Mouse (Mus musculus): ENCODE measurements at regions not wholly inside any gene's neighbourhood (a gene's known extent, or its start where the extent isn't known, plus 50 kb on each side); places are given as distances from the start of the nearest gene placed in this dataset.
"Not testable (repeated sequence)": the region's sequence is repeated elsewhere in the genome, so short reads cannot be mapped to it uniquely, and the experiment has no call there.

DNA sequence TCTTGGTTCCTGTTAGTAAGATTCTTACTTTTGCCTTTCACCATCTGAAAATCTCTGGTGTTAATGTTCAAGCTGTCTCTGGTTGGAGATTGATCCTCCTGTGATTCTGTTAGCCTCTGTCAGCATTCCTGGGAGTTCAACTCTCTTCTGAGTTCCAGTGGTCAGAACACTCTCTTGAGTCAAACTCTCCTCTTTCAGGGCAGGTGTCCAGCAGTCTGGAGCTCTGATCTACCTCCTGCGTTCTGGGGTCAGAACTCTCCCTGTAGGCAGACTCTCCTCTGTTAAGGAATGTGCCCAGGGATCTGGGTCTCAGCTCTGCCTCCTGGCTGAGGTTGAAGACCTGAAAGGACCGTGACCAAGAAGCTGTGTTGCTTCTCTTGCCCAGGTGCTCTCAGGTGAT, 581.3 kb downstream of the H2al1n start:
- H3K36me3 ChIP-seq (ENCODE audit: control insufficient read depth, insufficient read depth, low read length); H3K4me3 ChIP-seq (ENCODE audit: low read depth, low read length); ATAC-seq (ENCODE audit: low FRiP score); DNase-seq (ENCODE audit: low spot score, missing footprints); H3K4me1 ChIP-seq (ENCODE audit: control insufficient read depth, insufficient read depth, low read length); H3K9me3 ChIP-seq (ENCODE audit: control insufficient read depth, low read length); H3K4me2 ChIP-seq; H3K27ac ChIP-seq (ENCODE audit: low read depth, low read length); H3K27me3 ChIP-seq (ENCODE audit: control insufficient read depth, insufficient read depth, low read length); H3K9ac ChIP-seq (ENCODE audit: low read length): not testable (repeated sequence)
- WGBS: 80% methylated on average over 2 of the region's 2 CpGs

- Histone ChIP-seq H3K4me2 (no peak overlapping the region), H3K36me3 (ENCODE audit: control insufficient read depth, insufficient read depth, low read length) (no peaks in the 10 kb centered on the region), H3K27ac (ENCODE audit: low read depth, low read length) (no peak overlapping the region), H3K4me3 (ENCODE audit: low read depth, low read length) (no peak overlapping the region), H3K27me3 (ENCODE audit: control insufficient read depth, insufficient read depth, low read length) (no peaks in the 10 kb centered on the region), H3K9me3 (ENCODE audit: control insufficient read depth, low read length) (no peaks in the 10 kb centered on the region), H3K9ac (ENCODE audit: low read length) (no peak overlapping the region), H3K4me1 (ENCODE audit: control insufficient read depth, insufficient read depth, low read length) (no peaks in the 10 kb centered on the region)
- WGBS: 78% methylated on average over 4 of the region's 4 CpGs
- DNase-seq (ENCODE audit: low spot score, missing footprints) (no peak), ATAC-seq (ENCODE audit: low FRiP score) (no peak)
Observed at GRCm38 (mm10) chrX:14835862-14836261, 624.9 kb downstream of the H2al1n start.

DNA sequence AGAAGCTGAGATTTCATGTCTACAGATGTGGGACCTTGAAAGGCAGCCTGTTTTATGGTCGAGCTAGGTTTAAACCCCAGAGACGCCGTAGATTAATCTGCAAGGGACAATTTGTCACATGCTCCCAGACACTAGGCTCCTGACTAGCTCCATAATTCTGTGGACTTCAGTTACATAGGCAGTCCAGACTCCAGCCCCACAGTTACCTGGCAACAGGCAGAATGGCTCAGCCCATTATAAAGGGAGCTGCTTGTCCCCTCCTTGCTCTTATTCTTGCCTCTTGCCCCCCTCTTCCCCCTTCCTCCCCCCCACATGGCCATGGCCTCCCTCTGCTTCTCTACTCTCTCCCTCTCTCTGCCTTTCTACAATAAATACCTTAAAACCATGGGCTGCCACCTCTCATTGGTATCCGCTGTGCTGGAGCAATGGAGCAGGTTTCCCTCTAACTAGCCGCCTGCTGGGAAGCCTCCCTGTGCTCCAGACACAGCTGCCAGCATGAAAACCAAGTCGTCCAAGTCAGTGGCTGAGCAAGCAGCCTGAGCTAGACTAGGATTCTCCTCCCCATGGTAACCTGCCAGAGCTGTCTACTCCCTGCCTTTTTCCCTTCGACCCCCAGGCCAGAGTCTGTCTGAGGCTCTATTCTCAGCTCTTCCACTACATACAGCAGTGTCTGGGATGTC, 628.9 kb downstream of the H2al1n start:
- Histone ChIP-seq H3K4me3 (ENCODE audit: low read depth, low read length) (no peak overlapping the region), H3K9ac (ENCODE audit: low read length) (no peak overlapping the region), H3K9me3 (ENCODE audit: control insufficient read depth, low read length) (no peaks in the 10 kb centered on the region), H3K4me1 (ENCODE audit: control insufficient read depth, insufficient read depth, low read length) (no peaks in the 10 kb centered on the region), H3K27me3 (ENCODE audit: control insufficient read depth, insufficient read depth, low read length) (no peaks in the 10 kb centered on the region), H3K4me2 (no peak overlapping the region), H3K27ac (ENCODE audit: low read depth, low read length) (no peak overlapping the region), H3K36me3 (ENCODE audit: control insufficient read depth, insufficient read depth, low read length) (no peaks in the 10 kb centered on the region)
- peak; percentile 81 for DNase-seq (ENCODE audit: low spot score, missing footprints)
- peak; percentile 83 for ATAC-seq (ENCODE audit: low FRiP score)
- 42% methylated on average over 7 of the region's 7 CpGs for WGBS

GRCm38 (mm10) chrX:14840420-14840757, 629.4 kb downstream of the H2al1n start:
- no peaks in the 10 kb centered on the region for H3K27me3 ChIP-seq (ENCODE audit: control insufficient read depth, insufficient read depth, low read length)
- ATAC-seq (ENCODE audit: low FRiP score) (peak; percentile 52; the same call in 1 of the 2 replicates), DNase-seq (ENCODE audit: low spot score, missing footprints) (no peak)
- H3K27ac ChIP-seq (ENCODE audit: low read depth, low read length): no peak overlapping the region
- H3K4me2 ChIP-seq: no peak overlapping the region
- WGBS: 73% methylated on average over 7 of the region's 7 CpGs
- no peaks in the 10 kb centered on the region for H3K36me3 ChIP-seq (ENCODE audit: control insufficient read depth, insufficient read depth, low read length)
- H3K4me3 ChIP-seq (ENCODE audit: low read depth, low read length): no peak overlapping the region
- no peak overlapping the region for H3K9ac ChIP-seq (ENCODE audit: low read length)
- H3K4me1 ChIP-seq (ENCODE audit: control insufficient read depth, insufficient read depth, low read length): no peaks in the 10 kb centered on the region
- H3K9me3 ChIP-seq (ENCODE audit: control insufficient read depth, low read length): no peaks in the 10 kb centered on the region

DNA sequence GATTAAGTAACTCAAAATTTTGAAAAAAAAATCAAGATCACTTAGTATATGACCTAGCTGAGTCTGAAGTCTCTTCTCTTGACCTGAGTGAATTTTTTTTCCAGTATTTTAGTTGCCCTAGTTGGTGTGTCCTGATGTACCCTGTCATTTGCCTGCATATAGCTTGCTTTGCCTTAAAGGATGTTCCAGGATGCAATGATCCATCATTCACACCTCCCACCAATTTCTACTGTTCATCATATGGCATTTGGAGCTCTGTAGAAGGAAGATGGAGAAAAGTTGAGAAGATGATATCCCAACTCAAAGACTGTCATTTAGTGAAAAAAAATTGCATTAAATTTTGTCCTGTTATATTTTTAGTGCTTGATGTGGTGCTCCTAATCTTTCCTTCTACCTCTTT, 634.4 kb downstream of the H2al1n start:
- Histone ChIP-seq H3K4me2 (no peak overlapping the region), H3K36me3 (ENCODE audit: control insufficient read depth, insufficient read depth, low read length) (no peaks in the 10 kb centered on the region), H3K4me3 (ENCODE audit: low read depth, low read length) (no peak overlapping the region), H3K27ac (ENCODE audit: low read depth, low read length) (no peak overlapping the region), H3K9me3 (ENCODE audit: control insufficient read depth, low read length) (no peaks in the 10 kb centered on the region), H3K4me1 (ENCODE audit: control insufficient read depth, insufficient read depth, low read length) (no peaks in the 10 kb centered on the region), H3K9ac (ENCODE audit: low read length) (no peak overlapping the region), H3K27me3 (ENCODE audit: control insufficient read depth, insufficient read depth, low read length) (no peaks in the 10 kb centered on the region)
- DNase-seq (ENCODE audit: low spot score, missing footprints) (no peak), ATAC-seq (ENCODE audit: low FRiP score) (no peak)

- no peaks in the 10 kb centered on the region for H3K4me1 ChIP-seq (ENCODE audit: control insufficient read depth, insufficient read depth, low read length)
- no peak overlapping the region for H3K27ac ChIP-seq (ENCODE audit: low read depth, low read length)
- no peak overlapping the region for H3K9ac ChIP-seq (ENCODE audit: low read length)
- no peak for DNase-seq (ENCODE audit: low spot score, missing footprints)
- H3K27me3 ChIP-seq (ENCODE audit: control insufficient read depth, insufficient read depth, low read length): no peaks in the 10 kb centered on the region
- 83% methylated on average over 3 of the region's 3 CpGs for WGBS
- no peaks in the 10 kb centered on the region for H3K9me3 ChIP-seq (ENCODE audit: control insufficient read depth, low read length)
- ATAC-seq (ENCODE audit: low FRiP score): no peak
- H3K36me3 ChIP-seq (ENCODE audit: control insufficient read depth, insufficient read depth, low read length): no peaks in the 10 kb centered on the region
- no peak overlapping the region for H3K4me3 ChIP-seq (ENCODE audit: low read depth, low read length)
- H3K4me2 ChIP-seq: no peak overlapping the region
Observed at GRCm38 (mm10) chrX:14884612-14885011, 673.7 kb downstream of the H2al1n start.
